Mouse (Mus musculus): Measurements from ENCODE around the gene Fam172a.

DNA sequence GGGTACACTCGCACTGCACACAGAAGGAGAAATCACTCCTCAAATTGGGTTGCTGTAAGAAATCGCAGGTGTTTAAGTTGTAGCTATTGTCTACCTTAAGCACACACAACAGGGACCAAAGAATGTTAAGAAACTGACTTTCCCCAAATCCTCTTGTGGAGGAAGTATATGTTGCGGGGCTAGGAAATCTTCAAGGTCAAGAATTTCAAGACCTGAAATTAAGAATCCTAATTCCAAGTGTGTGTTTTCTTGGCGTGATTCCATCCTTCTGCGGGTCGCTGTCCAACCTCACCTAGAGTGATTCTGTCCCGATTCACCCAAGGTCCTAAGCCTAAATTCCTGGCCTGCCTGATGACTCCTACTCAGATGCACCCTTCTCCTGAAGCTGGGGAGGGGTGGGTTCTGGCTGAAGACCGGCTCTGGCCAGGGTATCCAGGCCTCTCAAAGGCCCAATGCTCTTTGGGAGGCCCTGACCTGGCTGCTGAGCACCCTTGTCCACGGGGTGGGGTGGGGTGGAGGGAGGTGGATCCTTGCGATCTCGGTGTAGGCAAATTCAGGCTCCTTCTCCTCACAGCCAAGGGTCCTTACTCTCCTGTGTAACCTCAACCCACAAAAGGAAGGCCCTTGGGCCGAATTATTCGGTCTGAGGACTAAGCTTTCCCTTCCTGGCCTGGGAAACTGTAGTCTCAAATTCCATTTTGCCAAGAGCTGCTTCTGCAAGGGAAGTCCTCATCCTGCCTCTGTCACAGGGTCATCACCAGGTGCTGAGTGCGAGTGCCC, 509.6 kb downstream of the Fam172a start:
- TF ChIP-seq POLR2A (IDR thresholded peaks at IDR 0.05; ENCODE audit: extremely low read depth, insufficient read depth, low read length) (no peak), CTCF (IDR thresholded peaks at IDR 0.05; ENCODE audit: low read depth, low read length) (no peak)

Measured in liver, adult 2 months (tissue).